Mouse (Mus musculus) retina, adult 2 months (tissue): ENCODE measurements around the gene Cdk8.

Experiments used
- DNase-seq: peaks from one replicate; pipeline ENCODE4 v3.0.0-alpha.2; 2012; ENCODE audit warnings: low read depth, low spot score

Gene Cdk8

DNA sequence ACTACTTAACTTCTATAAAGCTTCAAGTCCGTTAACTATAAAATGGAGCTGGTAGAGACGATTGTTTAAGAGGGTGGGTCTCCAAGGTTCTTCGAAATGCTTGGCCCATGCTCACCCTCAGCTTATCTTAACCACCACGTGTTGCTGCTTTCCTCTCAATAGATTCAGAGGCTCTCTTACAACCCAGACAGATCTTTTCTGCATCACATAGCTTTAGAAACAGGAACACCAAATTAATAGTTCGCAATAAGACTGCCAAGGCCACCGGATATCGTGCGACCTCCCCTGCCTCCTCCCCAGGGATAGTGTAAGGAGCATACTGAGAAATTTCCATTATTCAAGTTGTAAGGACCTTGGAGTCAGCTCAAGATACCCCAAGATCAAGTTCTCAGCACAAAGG, 87.4 kb downstream of the Cdk8 start:
- DNase-seq, result no peak

- no peak for DNase-seq
These were observed 97.9 kb downstream of the Cdk8 start for GRCm38 (mm10) chr5:146328941-146329340.

DNA sequence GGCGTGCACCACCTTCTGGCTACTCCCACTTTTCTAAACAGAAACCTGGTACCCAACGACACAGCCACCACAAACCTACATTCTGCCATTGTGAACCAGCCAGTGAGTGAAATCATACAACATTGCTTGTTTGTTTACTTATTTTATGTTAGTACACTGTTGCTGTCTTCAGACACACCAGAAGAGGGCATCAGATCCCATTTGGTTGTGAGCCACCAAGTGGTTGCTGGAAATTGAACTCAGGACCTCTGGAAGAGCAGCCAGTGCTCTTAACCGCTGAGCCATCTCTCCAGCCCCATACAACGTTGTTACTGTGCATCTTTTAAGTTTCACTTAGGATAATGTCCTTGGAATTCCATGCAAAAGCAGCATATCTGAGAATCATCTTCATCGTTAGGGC, 98.5 kb downstream of the Cdk8 start:
- DNase-seq, result no peak

- peak; percentile 42 for DNase-seq
These were observed 99.2 kb downstream of the Cdk8 start for GRCm38 (mm10) chr5:146330031-146330764.

DNA sequence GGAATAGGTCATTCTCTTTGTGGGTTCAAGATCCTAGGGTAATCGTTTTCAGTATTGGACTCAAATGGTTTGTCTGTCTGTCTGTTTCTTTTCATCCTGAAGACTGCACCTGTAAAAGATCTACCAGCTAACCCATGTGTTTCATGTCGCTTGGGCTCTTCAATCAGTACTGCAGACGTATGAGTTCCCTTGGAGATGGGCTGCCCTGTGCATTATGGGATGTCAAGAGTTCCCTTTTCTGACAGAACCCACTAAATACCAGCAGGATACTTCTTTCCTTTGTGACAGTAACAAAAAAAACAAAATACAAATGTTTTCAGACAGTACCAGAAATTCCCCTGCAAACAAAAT, 99.7 kb downstream of the Cdk8 start:
- DNase-seq, result no peak

GRCm38 (mm10) chr5:146331131-146331530, 100.1 kb downstream of the Cdk8 start:
- DNase-seq, result no peak

DNA sequence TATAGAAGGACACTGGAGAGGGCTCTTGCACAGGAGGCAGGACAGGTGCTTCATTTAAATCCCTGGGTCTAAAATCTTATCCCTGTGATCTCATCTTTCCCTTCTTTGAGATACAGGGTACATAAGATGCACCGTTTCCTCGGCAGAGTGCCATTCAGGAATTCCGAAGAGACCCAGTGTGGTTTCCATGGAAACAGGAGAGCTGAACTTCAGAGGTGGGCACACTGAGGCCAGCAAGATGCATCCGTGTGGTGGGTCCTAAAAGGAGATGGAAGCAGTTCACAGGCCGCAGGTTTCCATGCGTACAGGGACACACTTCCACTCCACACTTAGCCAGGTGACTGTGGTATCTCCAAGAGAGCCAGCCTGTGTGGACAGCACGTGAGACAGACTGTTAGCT, 101.5 kb downstream of the Cdk8 start:
- no peak for DNase-seq

- DNase-seq, result no peak
These were observed 103.4 kb downstream of the Cdk8 start for GRCm38 (mm10) chr5:146334410-146334809.

DNA sequence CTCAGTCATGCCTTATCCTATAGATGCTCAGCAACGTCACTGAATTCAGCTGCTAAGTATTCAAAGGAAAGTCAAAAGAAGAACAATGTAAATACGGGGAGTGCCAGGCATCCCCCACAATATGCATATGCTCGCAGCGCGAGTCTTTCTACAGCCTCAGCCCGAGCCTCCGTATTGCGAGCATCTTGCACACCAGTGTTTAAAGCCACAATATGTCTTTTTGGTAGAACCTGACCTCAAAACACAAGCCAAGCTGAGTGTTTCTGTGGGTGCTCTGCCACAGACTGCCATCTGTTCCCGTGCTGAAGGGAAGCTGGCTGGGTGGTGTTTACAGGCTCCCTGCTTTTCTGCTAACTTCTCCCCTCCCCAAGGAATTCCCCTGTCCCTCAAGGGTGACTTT, 107.0 kb downstream of the Cdk8 start:
- no peak for DNase-seq

DNA sequence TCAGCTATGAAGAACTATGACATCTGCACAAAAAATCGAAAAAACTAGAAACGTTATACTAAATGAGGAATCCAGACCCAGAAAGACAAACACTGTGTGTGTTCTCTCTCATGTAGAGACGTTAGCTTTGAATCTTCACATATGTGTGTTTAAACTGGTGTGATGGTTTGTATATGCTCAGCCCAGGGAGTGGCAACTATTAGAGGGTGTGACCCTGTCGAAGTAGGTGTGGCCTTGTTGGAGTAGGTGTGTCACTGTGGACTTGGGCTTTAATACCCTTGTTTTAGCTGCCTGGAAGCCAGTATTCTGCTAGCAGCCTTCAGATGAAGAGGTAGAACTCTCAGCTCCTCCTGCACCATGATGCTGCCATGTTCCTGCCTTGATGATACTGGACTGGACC, 109.0 kb downstream of the Cdk8 start:
- no peak for DNase-seq

DNA sequence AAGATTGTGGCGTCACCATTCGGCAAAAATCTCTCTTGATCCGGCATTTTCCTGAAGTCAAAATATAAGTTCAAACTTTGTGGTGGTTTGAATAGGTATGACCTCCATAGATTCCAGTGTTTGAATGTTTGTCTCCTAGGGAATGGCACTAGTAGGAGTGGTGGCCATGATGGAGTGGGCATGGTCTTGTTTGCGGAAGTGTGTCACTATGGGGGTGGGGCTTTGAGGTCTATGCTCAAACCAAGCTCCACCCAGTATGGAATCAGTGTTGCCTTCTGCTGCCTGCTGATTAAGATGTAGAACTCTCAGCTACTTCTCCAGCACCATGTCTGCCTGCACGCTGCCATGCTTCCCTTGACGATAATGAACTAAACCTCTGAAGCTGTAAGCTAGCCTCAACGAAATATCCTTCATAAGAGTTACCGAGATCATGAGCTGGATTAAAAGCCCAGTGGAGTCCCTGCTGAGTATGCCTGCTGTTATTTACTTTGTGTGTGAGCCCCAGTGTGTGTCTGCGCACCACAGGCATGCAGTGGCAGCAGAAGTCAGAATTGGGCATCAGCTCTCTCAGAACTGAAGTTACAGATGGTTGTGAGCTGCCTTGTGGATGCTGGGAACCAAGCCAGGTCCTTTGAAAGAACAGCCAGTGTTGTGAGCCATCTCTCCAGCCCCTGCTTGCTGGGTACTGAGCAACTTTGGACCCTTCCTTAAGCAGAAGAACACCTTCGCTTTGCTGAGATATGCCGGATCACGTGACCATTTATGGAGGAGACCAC, 114.1 kb downstream of the Cdk8 start:
- DNase-seq, result no peak

- no peak for DNase-seq
These were observed 116.1 kb downstream of the Cdk8 start for GRCm38 (mm10) chr5:146347081-146347480.

GRCm38 (mm10) chr5:146349183-146349582, 118.2 kb downstream of the Cdk8 start:
- no peak for DNase-seq

DNA sequence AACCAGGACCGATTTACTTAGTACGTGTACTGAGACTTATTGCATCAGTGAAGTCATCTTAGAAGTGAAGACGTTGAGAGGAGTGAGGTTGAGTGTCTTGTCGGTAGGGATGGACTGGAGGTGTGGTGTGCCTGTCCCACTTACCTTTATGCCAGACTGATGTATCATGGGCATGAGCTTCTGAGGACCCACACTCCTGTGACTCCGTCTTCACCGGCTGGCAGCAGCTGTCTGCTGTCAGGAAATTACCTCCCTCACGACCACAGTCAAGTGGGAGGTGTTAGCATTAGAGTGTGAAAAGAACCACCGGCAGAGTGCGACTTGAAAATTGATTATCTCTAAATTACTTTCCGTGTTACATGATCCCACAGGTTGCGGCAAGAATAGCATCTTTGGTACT, 119.8 kb downstream of the Cdk8 start:
- DNase-seq, result no peak

- no peak for DNase-seq
These were observed 121.0 kb downstream of the Cdk8 start for GRCm38 (mm10) chr5:146352006-146352405.
